Mouse (Mus musculus) MEL (cell line): ENCODE data around the gene Tfec. TPM values are rescaled to one million over a fixed set of nuclear protein-coding genes. Genes with fewer than 3 reads are reported as not detected.

Experiments
- DNase-seq: peaks from one replicate; pipeline ENCODE4 v3.0.0; 2011; ENCODE audit warnings: low read depth, low spot score
- H3K27ac ChIP-seq: 2 replicates; pipeline ENCODE4 v1.5.1; 2012; ENCODE audit warnings: low read depth, mild to moderate bottlenecking, control low read depth, low read length, moderate library complexity; ENCODE audit not compliant: control insufficient read depth
- H3K27me3 ChIP-seq, 2 experiments: fragments of 150-350 bp in 1 of 2; sonication (generic) in 1 of 2; 2 replicates each; pipeline ENCODE4 v1.6.1; 2012; ENCODE audit warnings: low read length in 2 of 2, mild to moderate bottlenecking in 2 of 2, improper control_type of control experiment in 1 of 2, moderate library complexity in 1 of 2; ENCODE audit not compliant: insufficient read depth in 2 of 2, control insufficient read depth in 1 of 2
- H3K36me3 ChIP-seq, 2 experiments: 2 replicates each; pipeline ENCODE4 v1.6.1; 2012 to 2014; ENCODE audit warnings: low read length in 2 of 2, improper control_type of control experiment in 1 of 2, inconsistent platforms in 1 of 2, mild to moderate bottlenecking in 1 of 2; ENCODE audit not compliant: insufficient read depth in 2 of 2, control insufficient read depth in 1 of 2
- H3K4me1 ChIP-seq, 2 experiments: fragments of 150-350 bp in 1 of 2; sonication (generic) in 1 of 2; 2 replicates each; pipeline ENCODE4 v1.6.1; 2012; ENCODE audit warnings: low read length in 2 of 2, improper control_type of control experiment in 1 of 2, mild to moderate bottlenecking in 1 of 2; ENCODE audit not compliant: insufficient read depth in 2 of 2, control insufficient read depth in 1 of 2
- H3K4me3 ChIP-seq, 2 experiments: fragments of 150-350 bp in 1 of 2; sonication (generic) in 1 of 2; 2 replicates each; pipeline ENCODE4 v1.5.1; 2012; ENCODE audit warnings: low read depth in 2 of 2, low read length in 2 of 2, mild to moderate bottlenecking in 2 of 2, moderate library complexity in 2 of 2, control low read depth in 1 of 2, improper control_type of control experiment in 1 of 2; ENCODE audit not compliant: control insufficient read depth in 1 of 2, insufficient read depth in 1 of 2
- H3K79me2 ChIP-seq: 2 replicates; pipeline ENCODE4 v1.6.1; 2012; ENCODE audit warnings: mild to moderate bottlenecking, low read length, moderate library complexity; ENCODE audit not compliant: control insufficient read depth, poor library complexity, insufficient read depth
- H3K9ac ChIP-seq: 2 replicates; pipeline ENCODE4 v1.6.1; 2012; ENCODE audit warnings: low read depth, mild to moderate bottlenecking, control low read depth, low read length, moderate library complexity; ENCODE audit not compliant: control insufficient read depth, poor library complexity, severe bottlenecking
- H3K9me3 ChIP-seq: fragments of 150-350 bp; sonication (generic); replicated peaks from 2 replicates; pipeline ENCODE4 v1.6.1; 2012; ENCODE audit warnings: mild to moderate bottlenecking, low read length, improper control_type of control experiment, moderate library complexity; ENCODE audit not compliant: insufficient read depth
- CHD2 ChIP-seq: IDR thresholded peaks from 2 replicates; pipeline ENCODE4 v1.6.1; 2011; ENCODE audit warnings: low read length, improper control_type of control experiment
- CTCF ChIP-seq, 3 experiments: IDR thresholded peaks in 2 of 3; conservative IDR thresholded peaks in 1 of 3; 2 replicates each; pipeline ENCODE4 v1.5.1; 2011 to 2012; ENCODE audit warnings: low read length in 3 of 3, low read depth in 2 of 3, mild to moderate bottlenecking in 2 of 3, improper control_type of control experiment in 1 of 3, inconsistent platforms in 1 of 3, mixed read lengths in 1 of 3, moderate library complexity in 1 of 3; ENCODE audit not compliant: control insufficient read depth in 1 of 3, insufficient read depth in 1 of 3, poor library complexity in 1 of 3, severe bottlenecking in 1 of 3
- EP300 ChIP-seq, 2 experiments: IDR thresholded peaks; 2 replicates each; pipeline ENCODE4 v1.6.1; 2011; ENCODE audit warnings: improper control_type of control experiment in 2 of 2, low read length in 2 of 2, low read depth in 1 of 2, mild to moderate bottlenecking in 1 of 2
- ETS1 ChIP-seq: IDR thresholded peaks from 2 replicates; pipeline ENCODE4 v1.6.1; 2012; ENCODE audit warnings: low read depth, mild to moderate bottlenecking, inconsistent platforms, low read length, improper control_type of control experiment, moderate library complexity
- GABPA ChIP-seq: IDR thresholded peaks from 2 replicates; pipeline ENCODE4 v1.6.1; 2012; ENCODE audit warnings: low read depth, mild to moderate bottlenecking, inconsistent platforms, low read length, improper control_type of control experiment, moderate library complexity
- HCFC1 ChIP-seq: IDR thresholded peaks from 2 replicates; pipeline ENCODE4 v1.6.1; 2012; ENCODE audit warnings: low read depth, mild to moderate bottlenecking, inconsistent platforms, low read length, improper control_type of control experiment, moderate library complexity
- JUND ChIP-seq: IDR thresholded peaks from 2 replicates; pipeline ENCODE4 v1.6.1; 2011; ENCODE audit warnings: low read depth, mild to moderate bottlenecking, improper control_type of control experiment, low read length
- MAFK ChIP-seq: IDR thresholded peaks from 2 replicates; pipeline ENCODE4 v1.6.1; 2011; ENCODE audit warnings: low read depth, mild to moderate bottlenecking, low read length, improper control_type of control experiment, borderline replicate concordance
- MAX ChIP-seq: IDR thresholded peaks from 2 replicates; pipeline ENCODE4 v1.6.1; 2011; ENCODE audit warnings: low read length, improper control_type of control experiment
- MYC ChIP-seq: IDR thresholded peaks from 2 replicates; pipeline ENCODE4 v1.6.1; 2011; ENCODE audit warnings: low read depth, mild to moderate bottlenecking, low read length, improper control_type of control experiment, moderate library complexity
- NELFE ChIP-seq: IDR thresholded peaks from 2 replicates; pipeline ENCODE4 v1.6.1; 2011; ENCODE audit warnings: low read depth, low read length, improper control_type of control experiment
- NRF1 ChIP-seq: IDR thresholded peaks from 2 replicates; pipeline ENCODE4 v1.6.1; 2014; ENCODE audit warnings: low read depth, mild to moderate bottlenecking, inconsistent platforms, low read length, improper control_type of control experiment, moderate library complexity; ENCODE audit not compliant: poor library complexity, insufficient read depth, severe bottlenecking
- POLR2A ChIP-seq, 2 experiments: IDR thresholded peaks; 2 replicates each; pipeline ENCODE4 v1.6.1; 2011 to 2012; ENCODE audit warnings: low read length in 2 of 2, mild to moderate bottlenecking in 2 of 2, control low read depth in 1 of 2, improper control_type of control experiment in 1 of 2, low read depth in 1 of 2, moderate library complexity in 1 of 2; ENCODE audit not compliant: control insufficient read depth in 1 of 2, insufficient read depth in 1 of 2, poor library complexity in 1 of 2
- POLR2AphosphoS2 ChIP-seq: IDR thresholded peaks from 2 replicates; pipeline ENCODE4 v1.6.1; 2011; ENCODE audit warnings: low read length, improper control_type of control experiment
- POLR2AphosphoS5 ChIP-seq: IDR thresholded peaks from 2 replicates; pipeline ENCODE4 v1.6.1; 2012; ENCODE audit warnings: low read depth, borderline replicate concordance, mild to moderate bottlenecking, inconsistent platforms, low read length, moderate library complexity, mixed read lengths
- RCOR1 ChIP-seq: IDR thresholded peaks from 2 replicates; pipeline ENCODE4 v1.6.1; 2012; ENCODE audit warnings: low read depth, mild to moderate bottlenecking, inconsistent platforms, low read length, improper control_type of control experiment
- SIN3A ChIP-seq: IDR thresholded peaks from 2 replicates; pipeline ENCODE4 v1.6.1; 2012; ENCODE audit warnings: low read length, improper control_type of control experiment, inconsistent platforms
- TCF12 ChIP-seq: IDR thresholded peaks from 2 replicates; pipeline ENCODE4 v1.6.1; 2014; ENCODE audit warnings: low read depth, mild to moderate bottlenecking, inconsistent platforms, low read length, improper control_type of control experiment, moderate library complexity
- UBTF ChIP-seq: IDR thresholded peaks from 2 replicates; pipeline ENCODE4 v1.6.1; 2012; ENCODE audit warnings: low read depth, mild to moderate bottlenecking, inconsistent platforms, low read length, improper control_type of control experiment, moderate library complexity, borderline replicate concordance; ENCODE audit not compliant: insufficient read depth
- USF1 ChIP-seq: IDR thresholded peaks from 2 replicates; pipeline ENCODE4 v1.6.1; 2014; ENCODE audit warnings: low read depth, mild to moderate bottlenecking, inconsistent platforms, low read length, improper control_type of control experiment, moderate library complexity
- USF2 ChIP-seq, 2 experiments: IDR thresholded peaks; 2 replicates each; pipeline ENCODE4 v1.6.1; 2011 to 2012; ENCODE audit warnings: improper control_type of control experiment in 2 of 2, low read length in 2 of 2, borderline replicate concordance in 1 of 2, inconsistent platforms in 1 of 2, low read depth in 1 of 2, mild to moderate bottlenecking in 1 of 2; ENCODE audit not compliant: insufficient read depth in 1 of 2
- ZMIZ1 ChIP-seq: IDR thresholded peaks from 2 replicates; pipeline ENCODE4 v1.6.1; 2012; ENCODE audit warnings: low read depth, mild to moderate bottlenecking, inconsistent platforms, low read length, improper control_type of control experiment, moderate library complexity
- ZNF384 ChIP-seq: IDR thresholded peaks from 2 replicates; pipeline ENCODE4 v1.6.1; 2012; ENCODE audit warnings: low read depth, mild to moderate bottlenecking, inconsistent platforms, low read length, improper control_type of control experiment
- polyA plus RNA-seq, 2 experiments: library from polyadenylated mRNA; stranded (reverse) in 1 of 2; unstranded in 1 of 2; fragments of >175 nt in 1 of 2; fragments of >200 nt in 1 of 2; gene quantifications; 2 replicates each; pipeline versions ENCODE4 v1.2.1 to v1.2.4; 2012; ENCODE audit warnings: low replicate concordance in 2 of 2, low read depth in 1 of 2; ENCODE audit not compliant: insufficient read length in 2 of 2, insufficient read depth in 1 of 2, missing spikeins in 1 of 2
- total RNA-seq: library from RNA; depleted of rRNA; stranded (reverse); fragments of 300-350 nt; gene quantifications from 2 replicates; pipeline ENCODE4 v1.2.3, GENCODE M21; 2012

Tfec gene
- total and polyA plus RNA-seq, 3 experiments, result not detected

GRCm38 (mm10) chr6:16883537-16884307, 14.5 kb downstream of the Tfec start:
- no peak overlapping the region for H3K4me3 ChIP-seq
- no peaks in the 10 kb centered on the region for H3K36me3 ChIP-seq
- no peak for TF ChIP-seq RCOR1
- no peak for TF ChIP-seq NRF1
- TF ChIP-seq ETS1, result no peak
- TF ChIP-seq NELFE, result no peak
- TF ChIP-seq POLR2AphosphoS2, result no peak
- TF ChIP-seq GABPA, result no peak
- no peak for TF ChIP-seq EP300 (IDR thresholded peaks at IDR 0.05; ENCODE audit: low read depth in 1 of 2, low read length in 2 of 2)
- no peak for TF ChIP-seq HCFC1
- H3K9ac ChIP-seq, result no peak overlapping the region
- no peaks in the 10 kb centered on the region for H3K9me3 ChIP-seq
- no peak for DNase-seq
- H3K27me3 ChIP-seq, result no peaks in the 10 kb centered on the region
- H3K79me2 ChIP-seq, result no peaks in the 10 kb centered on the region
- H3K4me1 ChIP-seq, result no peaks in the 10 kb centered on the region
- H3K27ac ChIP-seq, result no peak overlapping the region

- H3K27ac ChIP-seq, result no peak overlapping the region
- H3K36me3 ChIP-seq, result no peaks in the 10 kb centered on the region
- no peaks in the 10 kb centered on the region for H3K27me3 ChIP-seq
- no peak overlapping the region for H3K4me3 ChIP-seq
- no peaks in the 10 kb centered on the region for H3K4me1 ChIP-seq
- no peak for DNase-seq
- H3K79me2 ChIP-seq, result no peaks in the 10 kb centered on the region
- H3K9me3 ChIP-seq, result no peaks in the 10 kb centered on the region
- H3K9ac ChIP-seq, result no peak overlapping the region
- TF ChIP-seq POLR2AphosphoS5 (no peak), MAX (no peak), ZMIZ1 (no peak), CHD2 (no peak), POLR2AphosphoS2 (no peak), CTCF (IDR thresholded peaks at IDR 0.05 in 2 of 3, conservative IDR thresholded peaks at IDR 0.05 in 1 of 3; ENCODE audit: control insufficient read depth in 1 of 3, insufficient read depth in 1 of 3, low read depth in 2 of 3, low read length in 3 of 3, poor library complexity in 1 of 3, severe bottlenecking in 1 of 3) (no peak), TCF12 (no peak), UBTF (no peak), SIN3A (no peak), MAFK (no peak), HCFC1 (no peak), JUND (no peak), ETS1 (no peak), POLR2A (IDR thresholded peaks at IDR 0.05; ENCODE audit: control insufficient read depth in 1 of 2, insufficient read depth in 1 of 2, low read depth in 1 of 2, low read length in 2 of 2, poor library complexity in 1 of 2) (no peak), NRF1 (no peak), USF2 (IDR thresholded peaks at IDR 0.05; ENCODE audit: borderline replicate concordance in 1 of 2, insufficient read depth in 1 of 2, low read depth in 1 of 2, low read length in 2 of 2) (no peak), USF1 (no peak), ZNF384 (no peak), NELFE (no peak), MYC (no peak)
Measured at GRCm38 (mm10) chr6:16874021-16874542, 24.2 kb downstream of the Tfec start.
